Mouse (Mus musculus): Measurements from ENCODE around the gene Sfxn5.

Sfxn5 gene

GRCm38 (mm10) chr6:85230762-85231161 is 102.5 kb downstream of the Sfxn5 start:
- DNase-seq = no peak

GRCm38 (mm10) chr6:85227520-85227919 is 105.7 kb downstream of the Sfxn5 start:
- no peak for DNase-seq

- DNase-seq = no peak
These were observed 106.7 kb downstream of the Sfxn5 start for GRCm38 (mm10) chr6:85226570-85226969.

GRCm38 (mm10) chr6:85224442-85224891 is 108.8 kb downstream of the Sfxn5 start:
- peak; percentile 73 for DNase-seq

GRCm38 (mm10) chr6:85223498-85224150 is 109.6 kb downstream of the Sfxn5 start:
- DNase-seq = peak; percentile 46

- peak; percentile 65 for DNase-seq
These were observed 110.7 kb downstream of the Sfxn5 start for GRCm38 (mm10) chr6:85222551-85222950.

- DNase-seq = no peak
These were observed 112.3 kb downstream of the Sfxn5 start for GRCm38 (mm10) chr6:85220917-85221316.

GRCm38 (mm10) chr6:85219706-85220105 is 113.5 kb downstream of the Sfxn5 start:
- DNase-seq = no peak

GRCm38 (mm10) chr6:85218684-85219445 is 114.4 kb downstream of the Sfxn5 start:
- DNase-seq = no peak

GRCm38 (mm10) chr6:85218251-85218650 is 115.0 kb downstream of the Sfxn5 start:
- DNase-seq = no peak

GRCm38 (mm10) chr6:85210686-85211085 is 122.5 kb downstream of the Sfxn5 start:
- no peak for DNase-seq

- DNase-seq = no peak
These were observed 123.8 kb downstream of the Sfxn5 start for GRCm38 (mm10) chr6:85209226-85209967.

GRCm38 (mm10) chr6:85207345-85207744 is 125.9 kb downstream of the Sfxn5 start:
- no peak for DNase-seq

GRCm38 (mm10) chr6:85206939-85207285 is 126.3 kb downstream of the Sfxn5 start:
- DNase-seq = no peak

GRCm38 (mm10) chr6:85206182-85206938 is 126.9 kb downstream of the Sfxn5 start:
- no peak for DNase-seq

- no peak for DNase-seq
These were observed 135.3 kb downstream of the Sfxn5 start for GRCm38 (mm10) chr6:85197951-85198350.

- DNase-seq = no peak
These were observed 139.6 kb downstream of the Sfxn5 start for GRCm38 (mm10) chr6:85193381-85194318.

- no peak for DNase-seq
These were observed 141.3 kb downstream of the Sfxn5 start for GRCm38 (mm10) chr6:85191751-85192440.

GRCm38 (mm10) chr6:85190671-85191070 is 142.6 kb downstream of the Sfxn5 start:
- no peak for DNase-seq

- no peak for DNase-seq
These were observed 143.2 kb downstream of the Sfxn5 start for GRCm38 (mm10) chr6:85189911-85190591.

GRCm38 (mm10) chr6:85189361-85189760 is 143.9 kb downstream of the Sfxn5 start:
- DNase-seq = no peak
